Mouse (Mus musculus) urinary bladder, postnatal 14 days (tissue): ENCODE measurements at regions not wholly inside any gene's neighbourhood (a gene's known extent, or its start where the extent isn't known, plus 50 kb on each side); places are given as distances from the start of the nearest gene placed in this dataset.

ENCODE experiments used
- DNase-seq: peaks from one replicate; pipeline ENCODE4 v3.0.0; 2021; ENCODE audit warnings: low spot score

- DNase-seq = no peak
These were observed 232.5 kb upstream of the Rpl38 start for GRCm38 (mm10) chr11:114435788-114436187.

DNA sequence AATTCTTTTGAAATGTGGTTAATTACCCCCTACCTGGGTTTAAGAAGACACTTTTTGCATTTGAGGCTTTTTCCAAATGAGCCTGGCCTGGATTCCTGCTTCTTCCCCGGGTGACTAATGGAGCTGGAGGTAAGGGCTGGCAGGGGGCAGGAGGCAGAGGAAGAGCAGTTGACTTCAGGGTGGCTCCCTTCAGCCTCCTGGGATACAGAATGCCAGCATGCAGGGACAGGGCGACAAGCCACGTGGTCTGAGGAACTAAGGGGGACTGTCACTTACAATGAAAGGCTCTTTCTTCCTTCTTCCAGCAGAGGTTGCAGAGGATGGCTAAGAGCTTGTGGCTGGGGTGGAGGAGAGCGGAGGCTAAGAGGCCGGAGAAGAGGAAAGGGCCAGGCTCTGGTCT is 234.8 kb upstream of the Rpl38 start:
- DNase-seq = no peak

DNA sequence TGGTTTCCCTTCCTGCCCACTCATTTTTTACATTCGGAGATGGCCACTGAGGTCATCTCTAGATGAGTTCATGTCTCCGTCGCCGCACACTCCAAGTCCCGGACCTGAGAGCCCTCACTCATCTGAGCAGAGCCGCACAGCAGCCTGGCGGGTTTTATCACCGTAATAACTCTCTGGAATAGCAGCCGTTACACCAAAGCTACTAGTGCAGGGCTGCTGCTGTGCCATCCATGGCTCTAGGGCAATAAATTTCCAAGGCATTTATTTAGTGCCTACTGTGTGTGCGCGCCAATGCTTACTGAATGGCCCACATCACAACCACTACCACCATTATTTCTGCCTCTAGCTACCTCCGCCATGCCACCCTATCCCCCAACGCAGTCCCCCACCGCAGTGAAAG is 242.9 kb upstream of the Rpl38 start:
- DNase-seq = no peak

DNA sequence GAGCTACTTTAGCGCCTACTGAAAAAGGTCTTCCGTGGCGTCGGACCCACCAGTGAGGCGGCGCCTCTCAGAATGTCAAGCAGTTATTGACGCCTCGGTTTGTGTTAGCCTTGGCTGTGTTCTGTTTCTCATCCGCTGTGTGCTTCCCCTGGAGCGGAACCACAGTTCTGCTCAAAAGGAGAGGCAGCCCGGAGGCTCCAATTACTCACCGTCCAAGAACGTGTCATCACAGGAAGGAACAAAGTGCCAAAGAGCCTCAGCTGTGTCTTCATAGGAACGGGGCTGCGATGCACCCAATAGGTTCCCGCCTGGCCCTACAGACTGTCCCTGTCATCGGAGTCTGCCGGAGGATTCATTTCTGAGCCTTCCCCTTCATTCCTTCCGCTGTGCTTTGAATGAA is 245.0 kb upstream of the Rpl38 start:
- DNase-seq = no peak

GRCm38 (mm10) chr11:114419002-114419401 is 249.3 kb upstream of the Rpl38 start:
- DNase-seq = no peak

DNA sequence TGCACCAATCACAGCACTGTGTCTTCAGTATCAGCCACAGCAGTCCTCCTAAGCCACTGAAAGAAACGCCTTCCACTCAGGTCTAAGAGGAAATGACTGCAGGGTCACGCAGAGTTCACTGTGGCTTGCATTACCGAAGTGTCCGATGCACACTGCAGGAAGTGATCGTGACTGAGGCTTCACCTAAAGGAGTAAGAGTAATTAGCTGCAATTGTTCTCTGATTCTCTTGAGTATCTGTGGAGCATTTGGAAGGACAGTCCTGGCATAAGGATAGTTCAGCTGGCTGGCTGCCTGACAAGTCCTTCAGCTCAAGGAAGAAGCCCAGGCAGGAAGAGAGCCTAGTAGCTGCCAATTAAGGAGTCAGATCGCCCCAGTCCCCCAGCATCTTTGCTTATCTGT is 252.2 kb upstream of the Rpl38 start:
- DNase-seq = no peak

- no peak for DNase-seq
These were observed 263.9 kb upstream of the Rpl38 start for GRCm38 (mm10) chr11:114404401-114404800.

DNA sequence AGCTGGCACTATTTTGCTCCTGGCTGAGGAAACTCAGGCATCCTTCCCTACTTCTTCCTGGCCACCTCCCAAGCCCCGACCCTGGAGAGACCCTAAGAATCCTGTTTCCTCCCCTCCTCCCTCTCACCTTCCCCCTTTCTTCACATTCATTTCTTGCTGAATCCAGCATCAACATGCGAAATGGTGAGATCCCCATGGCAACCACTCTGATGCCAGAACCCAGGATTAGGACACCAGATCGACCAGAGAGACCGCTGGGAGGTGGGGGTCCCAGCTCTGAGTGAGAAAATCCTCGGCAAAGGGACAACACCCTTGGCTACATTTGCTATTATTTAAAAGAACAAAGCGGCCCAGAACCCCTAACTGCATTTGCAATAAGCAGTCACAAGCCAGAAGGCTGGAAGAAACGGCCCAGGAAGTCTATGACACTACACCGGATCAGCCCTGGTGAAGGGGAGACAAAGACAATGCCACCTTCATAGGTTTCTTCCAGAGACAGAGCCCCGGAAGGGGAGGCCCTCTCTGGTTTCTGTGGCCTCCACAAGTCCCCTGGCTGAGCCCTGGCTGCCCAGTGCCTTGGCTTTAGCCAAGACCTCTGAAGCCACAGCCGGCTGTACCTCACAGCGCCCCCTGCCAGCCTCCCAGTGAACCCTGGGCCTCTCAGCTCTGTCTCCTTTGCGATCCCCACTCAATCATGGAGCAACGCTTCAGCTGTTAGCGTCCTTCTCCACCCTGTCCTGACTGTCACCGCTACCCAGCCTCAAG is 265.6 kb upstream of the Rpl38 start:
- DNase-seq = no peak

- no peak for DNase-seq
These were observed 267.6 kb upstream of the Rpl38 start for GRCm38 (mm10) chr11:114400701-114401100.

DNA sequence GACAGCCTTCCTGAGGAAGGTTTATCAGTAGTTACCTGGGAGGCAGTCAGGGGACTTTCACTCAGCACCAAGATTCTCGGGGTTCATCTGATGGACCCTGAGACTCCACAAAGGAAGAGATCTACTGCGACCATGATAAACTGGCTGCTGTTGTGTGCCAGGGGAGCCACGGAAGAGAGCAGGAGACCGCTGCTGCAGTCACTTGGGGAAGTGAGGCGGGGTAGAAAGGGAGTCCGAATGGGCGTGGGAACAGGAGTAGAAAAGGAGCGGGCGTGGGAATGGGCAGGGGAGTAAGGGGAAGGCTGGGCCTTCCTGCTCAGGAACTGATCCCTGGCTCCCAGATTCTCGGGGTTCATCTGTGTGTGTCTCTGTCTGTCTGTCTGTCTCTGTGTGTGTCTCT is 276.2 kb upstream of the Rpl38 start:
- DNase-seq = no peak

DNA sequence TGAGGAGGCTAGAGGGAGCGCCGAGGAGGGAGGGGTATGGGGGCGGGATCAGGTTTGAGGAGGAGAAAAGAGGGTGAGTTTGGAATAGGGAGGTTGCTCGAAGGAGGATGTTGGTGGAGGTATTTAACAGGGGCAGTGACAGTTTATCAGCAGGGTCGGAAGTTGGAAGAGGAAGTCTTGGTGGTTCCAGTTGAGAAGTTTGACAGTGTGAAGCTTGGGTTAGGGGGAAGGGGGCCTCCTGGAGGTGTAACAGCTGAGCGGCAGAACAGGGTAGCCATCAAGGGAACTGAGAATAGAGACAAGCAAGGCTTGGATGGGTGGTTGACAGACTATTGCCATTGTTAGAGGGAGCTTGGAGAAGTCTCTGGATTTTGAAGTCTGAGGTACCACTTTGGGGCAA is 276.8 kb upstream of the Rpl38 start:
- DNase-seq = no peak

DNA sequence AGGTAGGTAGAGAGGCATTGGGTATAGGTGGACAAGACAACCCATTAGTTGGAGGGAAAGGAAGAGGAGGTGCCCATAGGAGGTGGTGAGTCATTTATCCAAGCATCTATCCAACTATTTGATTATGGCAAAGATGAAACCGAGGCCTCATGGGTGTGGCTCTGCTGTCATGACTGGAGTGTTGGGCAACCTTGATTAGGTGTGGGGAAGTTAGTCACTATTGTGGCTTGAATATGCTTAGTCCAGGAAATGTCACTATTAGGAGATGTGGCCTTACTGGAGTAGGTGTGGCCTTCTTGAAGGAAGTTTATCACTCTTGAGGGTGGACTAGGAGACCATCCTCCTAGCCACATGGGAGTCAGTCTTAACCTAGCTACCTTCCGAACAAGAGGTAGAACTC is 281.2 kb upstream of the Rpl38 start:
- DNase-seq = no peak

- DNase-seq = no peak
These were observed 288.9 kb upstream of the Rpl38 start for GRCm38 (mm10) chr11:114379411-114379824.

DNA sequence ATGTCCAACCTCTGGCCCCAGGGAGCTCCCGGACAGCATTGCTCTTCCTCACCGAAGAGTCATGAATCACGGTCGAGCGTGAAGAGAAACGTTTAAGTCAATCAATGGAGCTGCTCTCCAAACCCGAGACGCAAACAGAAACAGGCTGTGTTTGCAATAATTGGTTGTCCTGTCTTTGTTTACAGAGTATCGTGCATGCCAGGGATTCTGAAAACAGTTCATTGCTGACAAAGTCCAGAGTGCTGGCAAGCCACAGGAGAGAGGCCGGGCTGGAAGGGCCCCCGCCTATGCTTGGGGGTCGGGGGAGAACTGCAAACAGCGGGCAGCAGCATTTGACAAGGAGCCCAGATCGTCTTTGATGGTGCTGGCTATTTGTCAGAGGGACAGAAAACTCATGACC is 292.4 kb upstream of the Rpl38 start:
- DNase-seq = no peak

DNA sequence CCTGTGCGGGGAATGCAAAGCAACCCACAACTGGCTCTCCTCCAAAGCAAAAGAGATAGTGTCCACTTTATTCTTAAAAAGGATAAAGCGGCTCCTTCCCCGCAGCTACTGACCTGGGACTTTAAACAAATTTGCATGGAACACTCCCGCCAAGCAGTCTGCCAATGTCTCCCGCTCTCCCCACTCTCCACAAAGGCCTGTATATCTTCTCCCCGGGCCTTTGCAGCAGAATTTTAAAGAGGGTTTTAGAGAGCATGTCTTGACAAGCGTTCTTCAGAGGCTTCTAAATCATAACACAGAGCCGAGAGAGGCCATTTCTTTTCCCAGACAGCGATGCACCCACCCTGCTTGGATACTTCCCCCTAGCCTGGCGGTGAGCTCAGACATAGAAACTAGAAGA is 297.6 kb upstream of the Rpl38 start:
- no peak for DNase-seq

DNA sequence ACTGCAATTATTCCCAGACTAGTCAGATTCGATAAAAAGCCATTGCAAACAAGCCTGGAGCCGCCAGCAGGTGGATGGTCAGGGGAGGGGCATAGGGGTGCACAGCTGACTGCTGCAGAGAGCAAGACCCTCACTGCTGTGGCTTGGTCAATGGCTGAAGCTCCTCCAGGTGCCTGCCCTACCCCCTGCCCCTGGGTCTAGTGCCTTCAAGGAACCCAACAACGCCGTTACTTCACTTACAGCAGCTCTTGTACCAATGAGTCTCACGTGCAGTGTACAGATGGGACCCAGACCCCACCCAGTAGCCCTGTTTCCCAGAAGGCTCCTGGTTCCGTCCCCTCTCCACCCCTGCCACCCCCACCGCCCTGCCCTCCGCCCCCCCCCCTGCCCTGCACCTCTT is 300.5 kb upstream of the Rpl38 start:
- DNase-seq = no peak

GRCm38 (mm10) chr11:114360946-114361345 is 294.1 kb upstream of the Sdk2 start:
- no peak for DNase-seq

DNA sequence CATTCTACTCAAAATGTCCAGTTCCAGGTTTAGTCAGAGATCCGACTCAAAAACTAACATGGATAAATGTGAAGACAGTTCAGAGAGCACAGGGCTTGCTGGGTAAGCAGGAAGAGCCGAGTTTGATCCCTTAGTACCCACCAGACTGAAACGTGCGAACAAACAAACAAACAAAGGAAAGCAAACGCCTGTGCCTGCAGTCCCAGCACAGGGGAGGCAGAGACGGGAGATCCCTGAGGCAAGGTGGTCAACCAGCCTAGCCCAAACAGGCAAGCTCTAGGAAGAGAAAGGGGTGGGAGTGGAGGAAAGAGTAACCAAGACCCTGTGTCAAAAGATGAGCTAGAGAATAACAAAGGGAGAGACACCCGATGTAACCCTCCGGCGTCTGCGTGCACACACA is 293.5 kb upstream of the Sdk2 start:
- no peak for DNase-seq

GRCm38 (mm10) chr11:114352146-114352795 is 285.4 kb upstream of the Sdk2 start:
- no peak for DNase-seq

DNA sequence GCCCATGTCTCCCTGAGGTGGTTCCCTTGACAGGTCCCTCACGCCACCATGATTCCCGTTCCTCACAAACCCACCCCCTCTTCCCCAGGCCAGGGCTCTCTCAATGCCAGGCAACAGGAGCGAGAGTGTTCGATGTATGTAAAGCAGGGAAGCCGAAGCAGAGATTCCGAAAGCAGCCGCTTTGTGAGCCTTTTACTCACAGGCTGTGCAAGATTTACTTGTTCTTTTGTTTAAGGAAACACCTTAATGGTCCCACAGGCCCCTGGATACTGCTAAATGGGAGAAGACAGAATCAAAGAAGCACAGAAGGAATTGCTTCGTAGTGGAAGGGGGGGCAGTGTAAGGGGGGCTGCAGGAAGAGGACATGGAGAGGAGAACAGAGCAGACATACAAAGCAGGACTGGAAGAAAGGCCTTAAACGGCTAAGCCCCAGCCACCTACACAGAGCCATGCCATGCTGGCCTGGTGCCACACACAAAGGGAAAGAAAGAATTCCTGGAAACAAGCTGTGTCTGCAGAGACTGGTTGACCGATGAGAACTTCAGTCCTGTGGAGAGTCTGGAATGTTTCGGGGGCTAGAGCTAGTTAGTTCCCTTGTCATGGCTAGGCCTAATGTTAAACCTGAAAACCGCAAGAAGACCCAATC is 270.1 kb upstream of the Sdk2 start:
- DNase-seq = no peak

DNA sequence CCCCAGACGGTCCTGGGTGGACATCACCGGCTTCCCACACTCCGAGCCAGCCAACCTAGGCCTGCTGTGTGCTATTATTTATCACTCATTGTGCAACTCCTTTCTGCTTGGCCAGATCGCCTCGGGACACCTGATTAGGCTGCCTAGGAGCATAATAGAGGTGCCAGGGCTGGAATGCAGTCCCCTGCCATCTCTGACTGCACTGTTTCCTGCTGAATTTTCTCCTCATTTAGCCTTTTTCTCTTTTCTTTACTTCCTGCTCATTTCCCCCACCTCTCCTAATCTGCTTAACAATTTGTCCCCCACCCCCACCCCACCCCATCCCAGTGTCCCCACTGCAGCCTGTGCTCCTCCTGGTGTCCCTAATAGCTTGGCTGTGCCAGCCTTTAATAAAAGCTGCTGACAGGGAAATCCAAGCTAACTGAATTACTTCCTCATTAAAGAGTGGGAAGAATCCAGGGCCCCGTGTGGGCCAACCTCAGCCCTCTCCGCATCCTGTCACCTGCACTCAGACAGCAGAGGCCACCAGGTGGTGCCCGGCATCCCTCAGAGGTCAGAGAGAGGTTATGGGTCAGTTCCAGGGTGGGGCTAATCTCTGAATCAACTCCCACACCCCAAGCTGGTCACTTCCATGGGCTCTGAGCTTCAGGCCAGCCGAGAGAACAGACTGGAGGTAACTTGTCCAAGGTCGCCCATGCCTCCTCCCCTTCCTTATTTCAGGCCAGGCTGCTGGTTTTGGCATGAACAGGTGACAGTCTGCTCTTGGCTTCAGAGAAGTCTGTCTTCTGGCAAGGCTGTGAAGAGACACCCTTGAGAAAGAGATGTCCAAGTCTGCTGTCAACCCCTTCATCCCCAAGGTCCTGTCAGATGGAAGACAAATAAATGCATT is 269.3 kb upstream of the Sdk2 start:
- no peak for DNase-seq

GRCm38 (mm10) chr11:114331579-114332150 is 264.8 kb upstream of the Sdk2 start:
- DNase-seq = no peak
